Comparison of ENCODE assay signal across 22 mouse cellular contexts in the genomic region with DNA sequence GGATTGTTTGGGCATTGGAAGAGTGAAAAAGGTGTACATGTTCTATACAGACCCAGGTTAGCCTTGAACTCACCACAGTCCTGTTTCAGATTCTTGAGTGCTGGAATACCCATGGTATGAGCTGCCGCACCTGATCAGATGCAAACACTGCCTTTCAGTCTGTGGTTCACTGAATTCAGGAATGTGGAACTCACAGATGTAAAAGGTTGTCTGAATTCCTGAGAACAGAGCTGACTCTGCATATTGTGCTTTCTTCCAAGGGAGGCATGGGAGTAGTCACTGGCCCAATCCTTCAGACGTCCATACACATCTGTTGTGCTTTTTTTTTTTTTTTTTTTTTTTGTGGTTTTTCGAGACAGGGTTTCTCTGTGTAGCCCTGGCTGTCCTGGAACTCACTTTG. TPM values are rescaled to one million over a fixed set of nuclear protein-coding genes. Genes with fewer than 3 reads are reported as not detected.
DNase-seq lines count a peak whose midpoint lies in the region; ATAC-seq and TF ChIP-seq lines count a peak whose summit lies in the region.
"Had no signal": no experiment of that assay in that cellular context is flagged by ENCODE, and none has a peak within 500 bp of the region (broad histone marks: within the 10 kb centered on the region; RNA-seq: fewer than 3 reads in every experiment).

No protein-coding gene starts in this region.

- H3K36me3 ChIP-seq in midbrain, embryonic 11.5 days (ENCODE audit: control insufficient read depth, insufficient read depth, low read length), result no peaks in the 10 kb centered on the region
- no peaks in the 10 kb centered on the region for H3K36me3 ChIP-seq in midbrain, embryonic 16.5 days (ENCODE audit: control insufficient read depth, insufficient read depth, low read length)
- H3K36me3 ChIP-seq in neural tube, embryonic 15.5 days, result no peaks in the 10 kb centered on the region
- H3K36me3 ChIP-seq: embryonic facial prominence, embryonic 10.5 days; embryonic facial prominence, embryonic 12.5 days; forebrain, embryonic 15.5 days; G1E had no signal

- ATAC-seq in midbrain, embryonic 11.5 days (ENCODE audit: low FRiP score), result no peak
- ATAC-seq in midbrain, embryonic 16.5 days, result no peak
- no peak for ATAC-seq in neural tube, embryonic 15.5 days (ENCODE audit: low FRiP score)
- ATAC-seq: activated CD4-positive, CD25-positive, alpha-beta regulatory T cell, adult 4 months; forebrain, embryonic 13.5 days; forebrain, embryonic 15.5 days; forebrain, postnatal 0 days; Patski had no signal

- intact Hi-C loops in gastrocnemius, adult 2 months (cut with DNase I), result no loop called here

- no peaks in the 10 kb centered on the region for H3K9me3 ChIP-seq in midbrain, embryonic 11.5 days (ENCODE audit: control insufficient read depth, low read length)
- no peaks in the 10 kb centered on the region for H3K9me3 ChIP-seq in midbrain, embryonic 16.5 days (replicated peaks; ENCODE audit: control insufficient read depth, low read length, poor library complexity, severe bottlenecking)
- no peaks in the 10 kb centered on the region for H3K9me3 ChIP-seq in neural tube, embryonic 15.5 days (replicated peaks)
- H3K9me3 ChIP-seq: embryonic facial prominence, embryonic 10.5 days; embryonic facial prominence, embryonic 12.5 days; forebrain, embryonic 13.5 days; forebrain, embryonic 15.5 days; G1E had no signal

- peak; percentile 47 for DNase-seq in midbrain, embryonic 11.5 days (ENCODE audit: low spot score, missing footprints)
- DNase-seq in R1 (ENCODE audit: low read depth, low spot score), result peak; percentile 51
- DNase-seq in gastrocnemius, adult 2 months, result no peak
- DNase-seq: adrenal gland, adult 8-10 months; adrenal gland, postnatal 14 days; adrenal gland, postnatal 36 days; cerebellum, adult 11-12 months; cerebellum, adult 2 months; cerebellum, adult 9-10 months; cerebellum, postnatal 10 days; cerebellum, postnatal 25 days; forebrain, postnatal 0 days had no signal

- WGBS in midbrain, embryonic 11.5 days, result 84% methylated on average over 2 of the region's 3 CpGs
- WGBS in midbrain, embryonic 16.5 days, result 83% methylated on average over 2 of the region's 3 CpGs
- 88% methylated on average over 3 of the region's 3 CpGs for WGBS in neural tube, embryonic 15.5 days

- no peaks in the 10 kb centered on the region for H3K4me1 ChIP-seq in midbrain, embryonic 11.5 days (ENCODE audit: control insufficient read depth, insufficient read depth, low read length)
- no peaks in the 10 kb centered on the region for H3K4me1 ChIP-seq in midbrain, embryonic 16.5 days (ENCODE audit: control insufficient read depth, insufficient read depth, low read length)
- no peaks in the 10 kb centered on the region for H3K4me1 ChIP-seq in neural tube, embryonic 15.5 days
- H3K4me1 ChIP-seq: embryonic facial prominence, embryonic 10.5 days; embryonic facial prominence, embryonic 12.5 days; forebrain, embryonic 13.5 days; forebrain, embryonic 15.5 days had no signal

- no peak overlapping the region for H3K27ac ChIP-seq in midbrain, embryonic 11.5 days (ENCODE audit: low read depth, low read length)
- no peak overlapping the region for H3K27ac ChIP-seq in midbrain, embryonic 16.5 days (ENCODE audit: low read length)
- no peak overlapping the region for H3K27ac ChIP-seq in neural tube, embryonic 15.5 days (replicated peaks)
- H3K27ac ChIP-seq in gastrocnemius, adult 2 months, result no peak overlapping the region
- H3K27ac ChIP-seq: embryonic facial prominence, embryonic 10.5 days; embryonic facial prominence, embryonic 12.5 days; forebrain, embryonic 13.5 days; forebrain, embryonic 15.5 days had no signal

- H3K27me3 ChIP-seq in midbrain, embryonic 11.5 days (ENCODE audit: control insufficient read depth, insufficient read depth, low read length), result no peaks in the 10 kb centered on the region
- no peaks in the 10 kb centered on the region for H3K27me3 ChIP-seq in midbrain, embryonic 16.5 days (ENCODE audit: control insufficient read depth, insufficient read depth, low read depth, low read length)
- no peaks in the 10 kb centered on the region for H3K27me3 ChIP-seq in neural tube, embryonic 15.5 days (replicated peaks)
- H3K27me3 ChIP-seq: embryonic facial prominence, embryonic 12.5 days; forebrain, embryonic 13.5 days; forebrain, embryonic 15.5 days had no signal

- no peak overlapping the region for H3K9ac ChIP-seq in midbrain, embryonic 11.5 days (ENCODE audit: low read length)
- H3K9ac ChIP-seq in midbrain, embryonic 16.5 days (ENCODE audit: low read depth, low read length), result no peak overlapping the region
- H3K9ac ChIP-seq in neural tube, embryonic 15.5 days (replicated peaks), result no peak overlapping the region
- H3K9ac ChIP-seq: embryonic facial prominence, embryonic 12.5 days; forebrain, embryonic 13.5 days; forebrain, embryonic 15.5 days; forebrain, postnatal 0 days had no signal

- no peak overlapping the region for H3K4me3 ChIP-seq in midbrain, embryonic 11.5 days (ENCODE audit: low read depth, low read length)
- H3K4me3 ChIP-seq in midbrain, embryonic 16.5 days (ENCODE audit: low read depth, low read length), result no peak overlapping the region
- H3K4me3 ChIP-seq in neural tube, embryonic 15.5 days (replicated peaks), result no peak overlapping the region
- no peak overlapping the region for H3K4me3 ChIP-seq in gastrocnemius, adult 2 months
- H3K4me3 ChIP-seq: embryonic facial prominence, embryonic 10.5 days; embryonic facial prominence, embryonic 12.5 days; forebrain, embryonic 13.5 days; forebrain, embryonic 15.5 days had no signal

- no peak for TF ChIP-seq CTCF in gastrocnemius, adult 2 months (IDR thresholded peaks at IDR 0.05)

- no peak overlapping the region for H3K4me2 ChIP-seq in midbrain, embryonic 11.5 days
- no peak overlapping the region for H3K4me2 ChIP-seq in midbrain, embryonic 16.5 days (ENCODE audit: low read length)
- no peak overlapping the region for H3K4me2 ChIP-seq in neural tube, embryonic 15.5 days
- H3K4me2 ChIP-seq: embryonic facial prominence, embryonic 12.5 days; forebrain, embryonic 13.5 days; forebrain, embryonic 15.5 days had no signal

RNA-seq across cellular contexts. Expression of a gene that starts 34.8 kb away (rescaled TPM):
- polyA plus RNA-seq in midbrain, embryonic 11.5 days (2014; fragmentation: Nextera tagmentation; extraction: Ambion mirVana), result 141 and 146 TPM in 2 replicates
- 127 and 136 TPM in 2 replicates for polyA plus RNA-seq in midbrain, embryonic 16.5 days (2015; fragmentation: Nextera tagmentation; extraction: Ambion mirVana)
- polyA plus RNA-seq in neural tube, embryonic 15.5 days (2015; fragmentation: Nextera tagmentation; extraction: Ambion mirVana), result 116 and 125 TPM in 2 replicates
- total RNA-seq in gastrocnemius, adult 2 months (2021), result 100 to 1,000 TPM; 129 to 136 TPM

RNA-seq across cellular contexts. Expression of a gene that starts 50.9 kb away (rescaled TPM):
- 1.4 and 2.1 TPM in 2 replicates for polyA plus RNA-seq in midbrain, embryonic 11.5 days (2014; fragmentation: Nextera tagmentation; extraction: Ambion mirVana)
- 0.85 and 1.3 TPM in 2 replicates for polyA plus RNA-seq in midbrain, embryonic 16.5 days (2015; fragmentation: Nextera tagmentation; extraction: Ambion mirVana)
- polyA plus RNA-seq in neural tube, embryonic 15.5 days (2015; fragmentation: Nextera tagmentation; extraction: Ambion mirVana), result 1.6 and 1.8 TPM in 2 replicates
- under 1 TPM in 1 of 2 experiments, not detected in 1; 0.28 TPM for total RNA-seq in gastrocnemius, adult 2 months (2021)
- total RNA-seq: adrenal gland, adult 8-10 months had no signal
- polyA plus RNA-seq: activated CD4-positive, CD25-positive, alpha-beta regulatory T cell, adult 4 months; C2C12; Patski had no signal
